Mouse (Mus musculus): ENCODE results near the gene Nfatc2.

The Nfatc2 gene

DNA sequence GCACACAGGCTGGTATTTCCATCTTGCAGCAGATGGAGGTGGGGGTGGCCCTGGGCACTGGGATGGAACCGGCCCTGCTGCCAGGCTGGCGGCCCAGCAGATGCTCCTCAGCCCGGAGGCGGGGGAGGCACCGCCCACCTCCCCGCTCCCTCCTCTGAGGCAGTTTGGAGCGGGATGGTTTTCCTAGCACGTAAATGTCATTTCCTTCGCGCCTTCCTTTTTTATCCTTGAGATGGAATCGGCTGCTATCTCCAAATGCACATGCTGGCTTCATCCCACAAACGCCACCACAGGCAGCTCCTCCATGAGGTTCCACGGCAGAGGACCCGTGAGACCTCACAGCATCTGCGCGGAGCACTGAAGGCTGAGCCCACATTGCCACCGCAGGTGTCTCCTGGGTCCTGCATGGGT lies 160.5 kb downstream of the Nfatc2 start:
- DNase-seq (ENCODE audit: low spot score in 2 of 2), result no peak

DNA sequence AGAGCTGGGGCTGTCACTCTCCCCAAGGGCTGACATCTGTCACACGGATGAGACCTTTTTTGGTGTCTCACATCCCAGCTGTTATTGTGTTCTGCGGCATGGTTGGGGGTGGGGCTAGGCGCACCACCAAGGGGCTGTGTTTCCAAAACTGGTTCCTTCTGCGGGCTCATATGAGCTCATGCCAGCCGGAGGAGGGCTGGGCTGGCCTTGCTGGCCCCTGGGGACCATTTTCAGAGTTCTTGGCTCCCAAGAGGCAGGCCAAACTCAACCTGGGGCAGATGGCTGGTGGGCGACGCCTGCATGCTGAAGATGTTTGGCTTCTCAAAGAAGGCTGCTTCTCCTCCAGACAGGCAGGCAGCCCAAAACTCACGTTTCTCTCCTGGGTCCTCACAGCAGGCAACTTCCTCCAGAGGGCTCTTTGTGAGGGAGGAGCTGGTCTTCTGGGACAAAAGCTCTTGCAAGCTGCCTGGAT lies 162.4 kb downstream of the Nfatc2 start:
- peak; percentile 70 to 79 for DNase-seq (ENCODE audit: low spot score in 2 of 2)

DNA sequence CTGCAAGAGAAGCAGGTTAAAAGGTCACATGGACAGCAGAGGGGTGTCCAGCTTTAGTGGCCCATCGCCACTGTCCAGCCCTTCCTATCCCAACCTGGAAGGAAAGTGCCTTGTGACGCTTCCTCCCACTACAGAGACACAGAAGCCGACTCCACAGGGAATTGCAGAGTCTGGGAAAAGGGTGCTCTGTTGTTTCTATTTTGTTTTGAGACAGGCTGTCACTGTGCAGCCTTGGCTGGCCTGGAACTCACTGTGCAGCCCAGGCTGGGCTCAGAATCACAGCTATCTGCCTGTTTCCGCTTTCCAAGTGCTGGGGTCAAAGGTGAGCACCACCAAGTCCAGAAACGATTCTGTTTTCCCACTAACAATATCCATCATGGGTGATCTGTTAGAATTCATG lies 167.3 kb downstream of the Nfatc2 start:
- no peak for DNase-seq (ENCODE audit: low spot score in 2 of 2)

DNA sequence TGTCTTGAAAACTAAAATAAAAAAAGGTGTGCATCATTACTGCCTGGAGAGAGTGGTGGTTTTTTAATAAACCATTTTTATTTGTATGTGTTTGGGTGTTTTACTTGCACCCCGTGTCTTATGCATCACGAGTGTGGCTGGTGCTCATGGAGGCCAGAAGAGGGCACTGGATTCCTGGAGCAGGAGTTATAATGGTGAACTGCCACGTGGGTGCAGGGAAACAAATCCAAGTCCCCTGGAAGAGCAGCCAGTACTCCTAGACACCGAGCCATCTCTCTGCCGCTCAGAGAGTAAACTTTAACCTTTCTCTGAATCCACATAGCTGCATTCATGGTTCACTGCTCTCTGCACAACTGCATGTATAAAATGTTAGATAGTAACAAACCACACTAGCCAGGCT lies 168.1 kb downstream of the Nfatc2 start:
- no peak for DNase-seq (ENCODE audit: low spot score in 2 of 2)

DNA sequence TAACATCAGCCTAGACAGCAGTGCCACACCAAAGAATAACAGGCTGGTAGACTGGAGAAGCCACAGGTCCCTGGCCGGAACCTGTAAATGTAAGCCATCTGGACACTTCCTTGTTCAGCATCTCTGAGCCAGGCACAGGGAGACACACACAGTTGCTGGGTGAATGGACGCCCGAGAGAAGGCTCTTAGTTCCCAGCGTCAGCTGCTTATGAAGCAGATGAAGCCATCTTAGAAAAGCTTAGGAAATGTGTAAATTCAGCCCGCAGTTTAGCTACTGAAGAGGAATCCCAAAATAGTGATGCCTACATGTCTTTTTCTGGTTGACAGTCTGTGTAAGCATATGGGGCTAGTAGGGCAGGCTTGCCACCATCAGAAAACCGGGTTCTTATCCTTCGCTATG lies 169.1 kb downstream of the Nfatc2 start:
- no peak for DNase-seq (ENCODE audit: low spot score in 2 of 2)

DNA sequence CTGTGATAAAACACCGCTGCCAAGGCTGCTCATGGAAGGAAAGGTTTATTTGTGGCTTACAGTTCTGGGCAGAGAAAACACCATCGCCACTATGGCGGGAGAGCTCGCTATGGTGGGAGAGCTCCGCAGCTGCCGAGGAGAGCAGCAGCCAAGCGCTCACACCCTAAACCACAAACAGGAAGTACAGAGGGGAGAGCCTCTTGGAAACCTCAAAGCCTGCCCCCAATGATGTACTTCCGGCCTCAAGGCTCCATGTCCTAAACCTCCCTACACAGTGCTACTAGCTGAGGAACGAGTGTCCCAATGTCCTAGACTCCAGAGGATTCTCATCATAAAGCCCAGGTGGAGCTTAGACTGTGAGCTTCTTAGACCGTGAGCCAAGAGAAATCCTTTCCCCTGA lies 171.9 kb downstream of the Nfatc2 start:
- DNase-seq (ENCODE audit: low spot score in 2 of 2), result no peak

DNA sequence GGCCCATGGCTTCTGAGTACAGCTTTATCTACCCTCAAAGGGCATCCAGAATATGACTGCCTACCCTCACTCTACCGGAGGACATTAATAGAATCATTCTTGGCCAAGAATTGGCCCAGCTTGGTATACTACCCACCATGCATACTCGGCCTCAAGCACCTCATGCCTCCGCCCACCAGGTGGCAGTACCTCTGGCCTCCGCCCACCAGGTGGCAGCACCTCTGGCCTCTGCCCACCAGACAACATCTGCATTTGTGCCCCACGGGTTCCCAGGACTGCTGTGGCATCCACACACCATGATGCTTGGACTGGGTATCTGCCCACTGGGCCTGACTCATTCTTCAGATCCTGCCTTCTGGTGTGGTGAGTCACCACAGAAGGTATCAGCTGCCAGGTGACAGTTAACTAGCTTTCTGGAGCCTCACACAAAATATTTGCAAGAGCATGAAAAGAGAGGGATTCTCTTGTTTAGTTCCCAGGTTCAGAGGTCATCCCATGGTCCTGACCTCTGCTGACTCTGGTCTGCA lies 173.0 kb downstream of the Nfatc2 start:
- no peak for DNase-seq (ENCODE audit: low spot score in 2 of 2)

All from thymus, postnatal 10 days (tissue).